Mouse (Mus musculus) fat pad, adult 2 months (tissue): ENCODE results near the gene 4930595D18Rik.

Experiments used
- DNase-seq: peaks from one replicate; pipeline ENCODE4 v3.0.0-alpha.2; 2011; ENCODE audit warnings: low read depth, low spot score; ENCODE audit errors: extremely low read depth

Gene 4930595D18Rik

DNA sequence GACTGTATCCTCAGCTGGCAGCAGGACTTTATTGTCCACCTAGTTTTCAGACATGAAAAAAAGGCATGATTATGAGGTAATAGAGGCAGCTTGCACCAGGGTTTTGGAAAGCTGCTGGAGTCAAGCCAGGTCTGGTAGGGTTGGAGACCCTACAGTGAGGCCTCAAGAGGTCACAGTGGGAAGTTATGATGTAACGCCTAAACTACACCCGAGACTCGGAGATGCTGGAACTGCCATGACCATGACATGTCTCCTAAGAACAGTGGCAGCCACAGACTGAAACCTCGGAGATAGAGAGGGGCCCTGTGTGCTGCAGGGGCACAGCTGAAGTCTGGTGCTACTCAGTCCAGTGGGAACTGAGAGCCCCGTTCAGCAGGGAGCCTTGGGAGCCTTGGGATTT lies at the start of gene 4930595D18Rik:
TSS of gene 4930595D18Rik (minus strand) at position 16 of the 400 bp plus-strand sequence.
- DNase-seq: no peak

DNA sequence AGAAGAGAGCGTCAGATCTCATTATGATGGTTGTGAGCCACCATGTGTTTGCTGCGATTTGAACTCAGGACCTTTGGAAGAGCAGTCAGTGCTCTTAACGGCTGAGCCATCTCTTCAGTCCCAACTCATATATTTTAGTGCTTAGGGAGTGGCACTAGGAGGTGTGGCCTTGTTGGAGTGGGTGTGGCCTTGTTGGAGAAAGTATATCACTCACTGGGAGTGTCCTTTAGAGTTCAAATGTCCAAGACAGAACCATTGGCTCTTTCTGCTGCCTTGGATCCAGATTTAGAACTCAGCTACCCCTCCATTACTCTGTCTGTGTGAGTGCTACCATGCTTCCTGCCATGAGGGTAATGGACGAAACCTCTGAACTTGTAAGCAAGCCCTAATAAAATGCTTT lies 49.5 kb upstream of the 4930595D18Rik start:
- DNase-seq: no peak

DNA sequence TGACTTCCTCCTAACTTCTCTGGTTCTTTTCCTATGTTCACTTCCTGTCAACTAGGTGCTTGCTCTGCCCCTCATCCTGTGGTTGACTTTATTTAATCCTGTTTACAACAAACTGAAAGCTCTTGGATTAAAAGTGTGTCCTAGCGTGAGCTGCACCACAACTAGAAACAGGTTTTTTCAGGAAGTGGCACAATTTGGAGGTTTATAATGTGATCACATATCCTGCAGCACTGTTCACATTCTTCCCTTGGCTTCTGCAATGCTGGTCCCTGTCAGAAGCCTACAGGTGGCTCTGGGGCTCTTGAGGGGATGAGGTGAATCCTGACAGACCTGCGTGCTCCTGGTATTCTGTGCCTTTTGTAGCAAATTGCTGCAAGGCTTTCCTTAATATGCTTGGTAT lies 46.5 kb upstream of the 4930595D18Rik start:
- no peak for DNase-seq

DNA sequence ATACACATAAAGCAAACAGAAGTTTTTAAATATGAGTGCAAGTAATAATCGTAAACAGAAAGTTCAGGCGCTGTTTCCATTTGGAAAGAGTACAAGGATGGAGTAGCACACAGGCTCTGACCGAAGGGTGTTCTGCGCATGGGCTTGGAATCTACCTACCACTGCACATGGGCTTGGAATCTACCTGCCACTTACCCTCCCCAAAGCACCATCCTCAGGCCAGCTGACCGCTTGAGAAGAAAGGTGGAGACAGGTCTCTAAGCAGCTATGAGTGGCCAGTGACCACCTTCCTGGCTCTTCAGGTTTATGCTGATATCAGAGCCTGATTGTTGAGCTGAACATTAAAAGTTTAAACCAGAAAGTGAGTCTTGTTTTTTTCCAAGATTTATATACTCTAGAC lies 44.2 kb upstream of the 4930595D18Rik start:
- DNase-seq: no peak

DNA sequence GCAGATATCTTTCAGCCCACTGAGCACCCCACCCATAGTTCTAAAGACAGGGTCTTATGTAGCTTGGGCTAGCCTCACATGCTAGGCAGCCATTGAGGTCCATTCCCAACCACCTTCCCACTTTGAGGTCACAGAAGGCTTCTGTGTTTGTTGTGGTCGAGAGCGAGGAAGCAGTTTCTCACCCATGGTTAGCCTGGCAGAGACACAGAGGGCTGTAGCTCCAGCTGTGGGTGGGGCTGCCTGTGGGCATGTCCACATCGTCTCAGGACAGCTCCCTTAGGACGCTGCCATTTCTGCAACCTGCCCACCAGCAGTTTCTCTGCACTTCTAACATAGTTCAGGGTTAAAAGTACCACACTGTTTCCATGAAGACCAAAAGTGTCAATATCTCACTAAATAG lies 43.1 kb upstream of the 4930595D18Rik start:
- DNase-seq: no peak

DNA sequence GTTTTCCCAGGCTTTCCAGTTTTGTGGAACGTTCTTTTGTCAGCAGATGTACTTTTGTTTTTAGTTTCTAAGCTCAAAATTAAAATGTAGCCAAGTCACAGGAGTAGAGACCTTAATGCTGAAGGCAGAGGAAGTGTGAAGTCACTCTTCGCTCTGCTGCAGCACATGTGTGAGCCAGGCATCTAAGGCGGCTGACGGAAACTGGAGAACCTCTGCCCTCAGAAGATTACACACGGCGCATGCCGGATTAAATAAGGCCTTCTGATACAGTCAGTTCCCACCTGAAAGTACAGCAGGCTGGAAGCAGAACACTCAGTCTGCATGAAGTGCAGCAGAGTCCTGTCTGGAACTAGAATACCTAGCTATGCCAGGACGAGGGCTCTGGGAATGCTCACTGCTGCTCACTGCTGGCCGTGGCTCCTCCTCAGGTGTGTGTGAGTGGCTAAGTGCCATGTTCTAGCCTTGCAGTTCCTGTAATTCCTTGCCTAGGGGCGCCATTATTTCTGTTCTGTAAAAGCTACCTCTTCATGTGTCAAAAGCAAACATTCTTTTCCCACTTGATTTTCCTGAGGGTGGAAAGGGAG lies 41.0 kb upstream of the 4930595D18Rik start:
- DNase-seq: no peak

DNA sequence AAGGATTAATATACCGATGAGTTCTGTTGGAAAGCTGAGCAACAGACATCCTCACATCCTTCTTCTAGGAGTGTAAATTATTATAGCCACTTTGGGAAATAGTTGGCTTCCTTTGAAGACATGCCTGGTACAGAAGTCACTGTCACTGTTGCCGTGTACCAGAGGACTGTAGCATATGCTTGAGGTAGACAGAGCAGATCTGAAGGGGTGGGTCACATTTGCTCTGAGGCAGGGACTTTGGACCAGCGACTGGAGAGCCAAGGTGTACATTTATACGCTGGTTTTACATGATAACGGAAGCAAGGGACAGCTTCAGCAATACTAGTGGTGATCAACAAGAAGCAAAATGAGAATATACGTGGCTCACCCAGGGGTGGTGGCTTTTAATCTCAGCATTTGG lies 34.6 kb upstream of the 4930595D18Rik start:
- DNase-seq: no peak

DNA sequence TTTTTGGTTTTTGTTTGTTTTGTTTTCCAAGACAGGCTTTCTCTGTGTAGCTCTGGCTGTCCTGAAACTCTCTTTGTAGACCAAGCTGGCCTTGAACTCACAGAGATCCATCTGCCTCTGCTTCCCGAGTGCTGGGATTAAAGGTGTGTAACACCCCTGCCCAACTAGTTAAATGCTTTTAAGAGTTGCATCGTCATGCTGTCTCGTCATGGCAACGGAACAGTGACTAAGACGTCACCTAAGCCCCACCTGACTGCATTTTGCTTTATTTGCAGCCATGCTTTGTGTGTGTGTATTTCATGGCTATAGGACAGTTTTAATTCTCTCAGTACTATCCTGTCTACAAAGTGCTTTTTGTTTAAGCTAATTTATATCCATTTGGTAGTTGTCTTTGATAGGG lies 27.4 kb upstream of the 4930595D18Rik start:
- DNase-seq: no peak

DNA sequence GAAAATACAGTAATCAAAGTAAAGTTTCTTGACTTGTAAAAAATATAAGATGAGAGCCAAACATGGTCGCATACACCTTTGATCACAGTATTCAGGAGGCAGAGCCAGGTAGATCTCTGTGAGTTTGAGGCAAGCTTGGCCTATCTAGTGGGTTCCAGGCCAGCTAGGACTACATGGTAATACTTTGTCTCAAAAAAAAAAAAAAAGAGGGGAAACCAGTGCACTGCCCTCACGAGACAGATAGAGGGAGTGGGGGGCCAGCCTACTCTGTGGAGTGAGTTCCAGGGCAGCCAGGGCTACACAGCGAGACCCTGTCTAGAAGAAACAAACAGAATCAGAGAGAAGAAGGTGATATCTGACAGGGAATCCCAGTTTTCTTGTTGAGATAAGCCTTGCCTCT lies 23.4 kb upstream of the 4930595D18Rik start:
- no peak for DNase-seq

DNA sequence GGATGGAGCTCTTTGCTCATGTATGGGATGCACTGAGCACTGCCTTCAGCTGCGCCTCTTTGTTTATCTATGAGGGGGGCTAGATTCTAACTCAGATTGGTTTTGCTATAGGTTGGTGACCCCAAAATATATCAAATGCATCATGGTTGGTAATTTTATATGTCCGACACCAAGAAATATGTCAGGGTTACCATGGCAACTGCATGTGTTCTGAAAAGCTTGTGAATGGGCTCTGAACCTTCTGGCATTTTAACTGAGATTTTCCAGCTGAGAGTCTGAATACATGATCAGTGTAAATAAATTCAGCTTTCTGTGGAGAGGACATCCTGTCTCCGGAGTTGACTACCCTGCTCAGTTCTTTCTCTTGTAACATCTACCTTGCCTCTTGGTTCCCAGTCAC lies 19.7 kb upstream of the 4930595D18Rik start:
- DNase-seq: no peak

DNA sequence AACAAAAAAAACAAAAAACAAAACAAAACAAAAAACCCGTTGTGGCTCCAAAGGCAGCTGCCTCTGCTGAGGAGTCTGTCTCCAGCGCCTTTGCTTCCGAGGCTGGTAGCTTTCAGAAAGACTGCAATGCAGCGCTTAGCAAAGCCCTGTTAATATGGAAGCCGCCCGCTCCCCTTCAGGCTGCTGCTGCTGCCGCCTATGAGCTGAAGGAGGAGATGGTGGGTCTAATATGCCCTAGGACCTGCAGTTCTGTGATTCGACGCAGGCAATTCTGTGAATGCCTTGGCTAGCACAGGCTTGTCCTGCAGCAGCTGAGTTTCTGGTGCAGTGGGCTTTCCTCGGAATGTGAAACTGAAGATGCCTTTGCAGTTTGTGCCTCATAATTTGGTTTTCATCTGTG lies 18.8 kb upstream of the 4930595D18Rik start:
- no peak for DNase-seq

DNA sequence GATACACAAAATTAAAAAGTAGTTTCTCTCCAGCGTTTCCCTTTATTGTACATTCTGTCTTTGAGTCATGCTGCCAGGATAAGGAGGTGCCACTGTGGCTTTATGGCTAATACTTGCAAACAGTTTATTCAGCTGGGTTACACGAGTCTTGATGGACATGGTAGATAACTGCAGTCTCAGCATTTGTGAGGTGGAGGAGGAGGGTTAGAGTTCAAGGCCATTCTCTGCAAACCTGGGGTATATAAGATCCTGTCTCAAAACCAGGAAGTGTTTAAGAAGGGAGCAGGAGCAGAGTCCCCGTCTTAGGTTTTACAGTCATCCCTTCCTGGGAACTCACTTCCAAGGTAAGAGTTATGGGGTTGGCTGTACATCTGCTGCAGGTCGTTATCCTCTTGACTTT lies 12.3 kb upstream of the 4930595D18Rik start:
- no peak for DNase-seq

DNA sequence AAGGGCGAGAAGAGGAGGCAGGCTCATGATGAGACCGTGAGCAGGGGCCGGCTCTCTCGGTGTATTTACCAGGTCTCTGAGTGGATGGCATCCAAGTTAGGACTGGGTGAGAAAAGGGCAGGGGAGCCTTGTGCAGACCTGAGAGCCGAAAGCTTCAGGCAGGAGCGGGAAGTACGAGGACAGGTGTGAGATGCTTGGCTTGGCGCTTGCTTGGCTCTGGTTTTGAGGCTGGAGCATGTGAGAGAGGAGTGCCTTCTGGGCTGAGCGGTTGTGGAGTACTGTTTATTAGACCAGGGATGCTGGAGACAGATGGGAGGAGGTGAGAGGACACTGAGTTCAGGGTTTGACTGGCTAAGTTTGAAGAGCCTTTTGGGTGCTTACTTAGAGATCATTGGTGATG lies 9.0 kb upstream of the 4930595D18Rik start:
- DNase-seq: no peak

DNA sequence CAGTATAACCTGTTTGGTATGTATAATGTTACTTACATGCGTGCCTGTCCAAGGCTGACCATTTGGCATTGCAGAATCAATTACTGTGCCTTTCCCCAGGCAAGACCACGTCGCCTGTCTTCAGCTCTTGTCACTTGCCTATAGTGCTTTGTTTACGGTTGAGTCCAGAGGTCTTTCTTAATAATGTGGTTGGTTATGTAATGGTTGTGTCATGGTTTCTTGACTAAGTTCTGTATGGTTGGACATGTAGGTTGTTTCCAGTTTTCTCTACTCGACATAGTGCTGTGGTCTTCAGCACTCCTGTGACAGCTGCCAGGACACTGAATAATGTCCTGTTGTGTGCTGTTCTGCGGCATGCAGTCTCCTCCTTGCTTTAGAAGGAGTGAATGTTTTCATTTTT lies 8.5 kb upstream of the 4930595D18Rik start:
- peak; percentile 21 for DNase-seq

DNA sequence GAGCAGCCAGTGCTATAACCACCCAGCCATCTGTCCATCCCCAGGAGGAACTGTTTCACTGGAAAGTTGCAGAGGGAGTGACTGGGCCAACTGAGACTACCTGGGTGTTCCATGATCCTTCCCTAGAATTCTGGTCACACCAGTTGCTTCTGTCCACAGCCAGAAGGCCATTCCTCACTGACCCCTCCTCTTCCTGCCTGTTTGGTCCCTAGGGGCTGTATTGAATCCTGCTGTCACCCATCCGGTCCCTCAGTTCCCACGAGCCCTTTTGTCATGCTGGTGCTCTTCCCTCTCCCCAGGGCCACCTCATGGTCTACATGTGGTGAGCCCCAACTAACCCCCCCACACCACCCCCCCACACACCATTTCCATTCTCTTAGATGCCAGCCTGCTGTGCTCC lies 6.6 kb upstream of the 4930595D18Rik start:
- no peak for DNase-seq

DNA sequence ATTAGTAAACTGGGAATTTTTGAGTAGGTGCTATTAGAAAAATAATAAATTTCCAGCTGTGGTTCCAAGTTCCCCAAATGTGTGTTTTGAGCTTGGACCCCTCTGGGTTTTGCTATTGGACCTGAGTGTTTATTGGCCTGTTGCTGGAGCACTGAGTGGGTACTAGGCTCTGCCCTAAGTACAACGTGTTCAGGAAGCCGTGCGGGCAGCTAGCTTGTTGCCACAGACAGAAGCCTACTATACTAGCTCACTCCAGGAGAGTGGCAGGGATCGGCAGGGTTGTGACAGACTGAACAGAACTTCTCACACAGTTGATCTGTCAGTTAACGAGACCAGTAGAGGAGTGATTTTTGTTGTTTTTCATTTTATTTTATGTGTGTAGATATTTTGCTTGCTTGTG lies 6.1 kb upstream of the 4930595D18Rik start:
- DNase-seq: no peak

DNA sequence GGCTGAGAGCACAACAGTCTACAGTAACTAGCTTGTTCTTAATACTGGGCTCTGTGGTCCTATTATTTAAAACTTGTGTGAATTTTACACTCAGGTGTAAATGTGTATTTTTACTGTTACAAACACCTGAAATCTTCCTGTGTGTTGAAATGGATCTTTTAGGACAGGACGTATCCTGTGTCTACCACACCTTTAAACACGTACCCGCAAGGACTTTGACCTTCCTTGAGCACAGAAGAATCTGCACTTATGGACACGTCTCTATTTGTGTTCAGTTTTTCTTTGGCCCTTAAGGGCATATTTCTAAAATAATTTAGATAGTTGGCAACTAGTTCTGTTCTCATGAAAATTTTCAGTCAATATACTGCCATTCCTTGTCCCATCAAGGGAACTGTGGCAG lies 4.0 kb upstream of the 4930595D18Rik start:
- no peak for DNase-seq

DNA sequence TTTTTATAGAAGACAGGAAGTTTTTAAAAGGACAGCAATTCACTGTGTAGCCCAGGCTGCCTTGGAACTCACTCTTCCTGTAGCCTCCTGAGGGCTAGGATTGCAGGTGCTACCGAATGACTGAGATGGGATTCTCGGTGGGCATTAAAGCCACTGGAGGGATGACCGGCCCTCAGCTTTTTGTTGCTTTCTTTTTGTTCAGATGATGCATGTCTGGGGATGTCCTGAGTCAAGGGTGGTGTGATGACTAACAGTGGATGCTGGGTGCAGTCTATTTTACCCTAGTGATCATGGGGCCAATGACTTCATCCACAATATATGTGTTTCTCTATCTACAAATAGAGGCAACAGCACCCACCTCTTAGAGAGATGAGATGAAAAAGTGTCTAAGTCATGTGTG lies 2.7 kb upstream of the 4930595D18Rik start:
- no peak for DNase-seq

DNA sequence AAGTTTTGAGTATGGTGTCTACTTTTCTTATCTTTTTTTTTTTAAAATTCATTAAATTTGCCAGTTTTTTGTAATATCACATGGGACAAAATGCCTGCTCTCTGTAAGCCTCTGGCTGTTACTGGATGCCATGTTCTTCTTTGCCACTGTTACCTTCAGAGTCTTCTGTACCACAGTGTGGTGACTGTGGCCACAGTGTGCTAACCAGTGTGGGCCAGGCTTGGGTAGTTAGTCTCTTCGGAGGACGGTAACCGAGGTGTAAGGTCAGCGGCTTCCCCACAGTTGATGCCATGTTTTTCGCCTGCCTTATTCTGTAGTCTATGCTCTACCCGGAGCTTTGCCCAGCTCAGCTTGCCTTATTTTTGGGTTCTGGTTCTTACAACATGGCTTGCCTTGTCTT lies 1.9 kb downstream of the 4930595D18Rik start:
- DNase-seq: no peak

DNA sequence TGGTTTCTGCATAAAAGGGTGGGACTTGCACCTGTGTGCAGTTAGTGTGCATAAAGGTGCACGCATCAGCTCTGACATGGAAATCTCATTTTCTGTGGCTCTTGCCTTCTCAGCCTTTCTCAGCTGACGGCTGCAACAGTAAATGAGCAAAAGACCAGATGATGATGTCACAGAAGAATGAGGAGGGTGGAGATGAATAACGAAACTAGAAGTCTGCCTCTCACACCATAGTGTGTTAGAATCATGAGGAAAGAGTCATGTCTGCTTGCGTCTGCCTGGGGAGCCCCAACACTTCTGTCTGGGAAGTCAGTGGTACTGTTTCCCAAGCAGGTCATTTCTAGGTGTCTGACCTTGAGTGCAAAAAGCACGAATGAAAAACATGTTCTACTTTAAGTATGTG lies 2.4 kb downstream of the 4930595D18Rik start:
- DNase-seq: no peak

DNA sequence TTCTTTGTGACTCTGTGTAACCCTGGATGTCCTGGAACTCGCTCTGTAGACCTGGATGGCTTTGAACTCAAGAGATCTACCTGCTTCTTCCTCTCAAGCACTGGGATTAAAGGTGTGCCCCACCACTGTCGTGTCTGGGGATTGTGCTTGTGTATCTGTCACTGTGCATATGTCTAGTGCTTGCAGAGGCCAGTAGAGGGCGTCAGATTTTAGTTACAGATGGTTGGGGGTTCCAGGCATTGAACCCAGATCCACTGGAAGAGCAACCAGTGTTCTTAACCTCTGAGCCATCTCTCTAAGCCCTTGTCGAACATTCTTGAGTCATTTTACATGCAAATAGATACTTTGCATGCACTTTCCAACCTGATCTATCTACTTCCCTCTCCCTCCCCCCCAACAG lies 5.5 kb downstream of the 4930595D18Rik start:
- no peak for DNase-seq

DNA sequence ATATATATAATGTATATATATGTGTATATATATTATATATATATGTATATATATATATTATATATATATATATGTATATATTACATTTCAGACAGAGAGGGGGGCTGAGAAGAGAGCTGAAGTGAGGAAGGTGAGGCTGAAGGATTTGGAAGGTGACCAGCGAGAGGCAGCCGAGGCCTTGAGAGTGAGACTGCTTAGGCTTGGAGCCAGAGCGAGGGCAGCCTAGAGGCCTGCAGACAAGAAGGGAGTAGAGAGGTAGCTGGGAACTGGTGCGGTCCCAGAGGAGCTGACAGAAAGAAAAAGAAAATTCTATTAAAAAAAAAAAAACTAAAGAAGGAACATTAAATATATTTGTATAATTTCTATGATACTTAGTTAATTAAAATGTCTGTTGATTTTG lies 15.4 kb downstream of the 4930595D18Rik start:
- DNase-seq: no peak

DNA sequence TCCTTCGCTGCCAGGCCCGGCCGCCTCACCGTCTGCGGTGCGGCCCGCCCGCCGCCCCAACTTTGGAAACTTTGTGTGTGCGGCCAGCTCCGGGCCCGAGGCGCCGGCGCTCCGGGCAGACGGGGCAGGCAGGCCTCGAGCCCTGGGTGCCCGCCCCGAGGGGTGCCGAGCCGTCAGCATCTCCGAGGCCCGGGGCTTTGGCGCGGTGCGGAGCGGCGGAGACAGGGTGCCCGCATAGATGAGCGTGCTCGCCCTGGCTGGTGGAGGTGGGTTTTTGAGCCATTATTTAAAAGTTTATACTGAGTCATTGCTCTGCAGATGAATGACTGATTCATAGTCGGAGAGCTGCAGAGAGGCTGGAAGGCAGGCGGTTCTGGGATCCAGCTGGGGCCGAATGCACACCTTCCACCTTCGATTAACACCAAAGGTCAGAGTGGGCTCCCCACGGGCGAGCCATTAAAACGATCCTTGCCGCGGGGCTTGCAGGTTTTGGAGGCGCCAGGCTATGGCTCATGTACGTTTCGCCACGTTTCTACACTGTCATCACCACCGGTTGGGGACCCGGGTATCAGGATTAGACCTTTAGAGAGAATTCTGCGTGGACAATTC lies 17.5 kb downstream of the 4930595D18Rik start:
- no peak for DNase-seq
